Mouse (Mus musculus): ENCODE data around the gene Hnrnpdl. TPM values are rescaled to one million over a fixed set of nuclear protein-coding genes. Genes with fewer than 3 reads are reported as not detected.

Gene Hnrnpdl
- total and polyA plus RNA-seq, 2 experiments from 2014 or later: 207 to 236 TPM

DNA sequence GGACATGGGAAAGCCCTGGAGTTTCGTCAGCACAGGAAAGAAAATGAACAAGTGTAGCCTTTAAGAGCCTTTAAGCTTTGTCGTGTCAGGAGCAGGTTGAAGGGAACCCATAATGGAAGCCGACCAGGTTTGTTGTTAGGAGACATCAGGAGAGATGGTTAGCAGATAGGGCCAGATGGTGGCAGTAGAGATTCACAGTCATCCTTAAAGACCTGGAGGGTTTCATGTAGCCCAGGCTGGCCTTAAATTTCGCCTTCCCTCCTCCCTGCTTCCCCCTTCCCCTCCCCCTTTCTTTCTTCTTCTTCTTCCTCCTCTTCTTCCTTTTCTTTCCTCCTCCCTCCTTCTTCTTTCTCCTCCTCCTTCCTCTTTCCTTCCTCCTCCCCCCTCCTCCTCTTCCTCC, 35.1 kb upstream of the Hnrnpdl start:
- H3K4me2 ChIP-seq (ENCODE audit: low read depth): no peak overlapping the region
- peaks cover 8% of the 10 kb centered on the region; the same call in 1 of the 2 replicates for H3K36me3 ChIP-seq (ENCODE audit: insufficient read depth)
- no peak overlapping the region for H3K27ac ChIP-seq (ENCODE audit: low read depth, low read length)
- H3K4me3 ChIP-seq (ENCODE audit: low read depth, low read length): no peak overlapping the region
- no peaks in the 10 kb centered on the region for H3K4me1 ChIP-seq (ENCODE audit: insufficient read depth)
- no peaks in the 10 kb centered on the region for H3K9me3 ChIP-seq (ENCODE audit: low read length)
- DNase-seq (peak; percentile 62), ATAC-seq (no peak)
- H3K9ac ChIP-seq: no peak overlapping the region
- peak; percentile 64 for TF ChIP-seq CTCF (IDR thresholded peaks at IDR 0.05; ENCODE audit: low read depth)
- no peaks in the 10 kb centered on the region for H3K27me3 ChIP-seq (ENCODE audit: insufficient read depth, low read length)
- 55% methylated on average over 4 of the region's 4 CpGs for WGBS

DNA sequence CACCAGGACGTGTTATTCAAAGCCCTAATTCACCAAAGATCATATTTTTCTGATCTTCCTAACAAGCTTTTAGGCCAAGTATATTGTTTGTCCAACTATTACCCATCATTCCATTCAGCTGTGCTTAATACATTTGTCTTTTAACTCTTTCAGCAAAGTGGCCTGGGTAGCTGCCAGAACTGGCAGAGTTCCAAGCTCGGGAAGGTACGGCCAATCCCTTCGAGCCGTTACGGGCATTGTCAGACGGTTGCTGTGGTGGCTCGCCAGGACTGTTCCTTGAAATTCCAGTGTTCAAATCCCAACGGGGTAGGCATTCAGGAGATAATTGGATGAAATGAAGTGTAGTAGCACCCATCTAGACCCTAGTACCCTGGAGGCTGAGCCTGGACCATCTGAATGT, 33.1 kb upstream of the Hnrnpdl start:
- peaks cover 25% of the 10 kb centered on the region for H3K36me3 ChIP-seq (ENCODE audit: insufficient read depth)
- WGBS: 22% methylated on average over 9 of the region's 9 CpGs
- H3K9me3 ChIP-seq (ENCODE audit: low read length): no peaks in the 10 kb centered on the region
- H3K4me2 ChIP-seq (ENCODE audit: low read depth): no peak overlapping the region
- no peak overlapping the region for H3K27ac ChIP-seq (ENCODE audit: low read depth, low read length)
- no peak overlapping the region for H3K4me3 ChIP-seq (ENCODE audit: low read depth, low read length)
- no peak overlapping the region for H3K9ac ChIP-seq
- DNase-seq: no peak
- H3K27me3 ChIP-seq (ENCODE audit: insufficient read depth, low read length): no peaks in the 10 kb centered on the region
- no peak for ATAC-seq
- no peaks in the 10 kb centered on the region for H3K4me1 ChIP-seq (ENCODE audit: insufficient read depth)
- no peak for TF ChIP-seq CTCF (IDR thresholded peaks at IDR 0.05; ENCODE audit: low read depth)

DNA sequence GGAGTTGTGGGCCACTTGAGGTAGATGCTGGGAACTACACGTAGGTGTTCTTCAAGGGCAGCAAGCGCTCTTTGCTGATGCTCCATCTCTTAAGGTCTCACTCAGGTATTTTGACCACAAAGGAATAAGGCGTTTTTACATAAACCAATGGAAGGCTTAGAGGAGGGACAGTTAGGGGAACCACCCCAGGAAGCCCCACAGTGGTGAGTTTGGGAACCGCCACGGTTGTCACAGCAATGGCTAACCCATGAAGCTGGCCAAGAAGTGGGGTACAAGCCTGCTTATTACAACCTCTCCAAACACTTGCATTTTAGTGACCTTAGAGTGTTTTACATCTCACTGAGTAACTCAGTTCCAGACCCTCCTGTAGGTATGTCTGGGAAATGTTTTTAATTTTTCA, 32.1 kb upstream of the Hnrnpdl start:
- Histone ChIP-seq H3K36me3 (ENCODE audit: insufficient read depth) (peaks cover 26% of the 10 kb centered on the region), H3K27ac (ENCODE audit: low read depth, low read length) (no peak overlapping the region), H3K4me1 (ENCODE audit: insufficient read depth) (no peaks in the 10 kb centered on the region), H3K27me3 (ENCODE audit: insufficient read depth, low read length) (no peaks in the 10 kb centered on the region), H3K9ac (no peak overlapping the region), H3K9me3 (ENCODE audit: low read length) (no peaks in the 10 kb centered on the region), H3K4me3 (ENCODE audit: low read depth, low read length) (no peak overlapping the region), H3K4me2 (ENCODE audit: low read depth) (no peak overlapping the region)
- ATAC-seq (no peak), DNase-seq (no peak)
- no peak for TF ChIP-seq CTCF (IDR thresholded peaks at IDR 0.05; ENCODE audit: low read depth)
- 94% methylated on average over 5 of the region's 5 CpGs for WGBS

DNA sequence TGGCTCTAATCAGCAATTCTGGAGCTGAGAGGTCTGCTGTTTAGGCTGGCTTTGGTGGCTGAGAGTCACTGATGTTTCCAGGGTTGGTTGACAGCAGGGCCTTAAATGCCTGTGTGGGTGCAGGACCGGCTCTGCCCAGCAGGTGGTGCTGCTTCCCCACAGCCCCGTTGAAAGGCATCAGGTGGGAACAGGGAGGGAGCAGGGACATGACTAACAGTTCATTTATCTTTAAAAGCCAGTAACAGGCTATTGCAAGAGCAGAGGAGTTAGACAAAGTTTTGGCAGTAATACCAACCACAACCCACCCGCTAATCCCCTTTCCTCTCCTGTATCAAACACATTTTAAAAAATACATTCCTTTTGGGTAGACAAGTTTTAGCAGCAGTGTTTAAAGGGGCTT, 30.8 kb upstream of the Hnrnpdl start:
- peak; percentile 88 for ATAC-seq
- Histone ChIP-seq H3K4me1 (ENCODE audit: insufficient read depth) (no peaks in the 10 kb centered on the region), H3K4me2 (ENCODE audit: low read depth) (no peak overlapping the region), H3K9me3 (ENCODE audit: low read length) (no peaks in the 10 kb centered on the region), H3K27ac (ENCODE audit: low read depth, low read length) (no peak overlapping the region), H3K9ac (no peak overlapping the region), H3K27me3 (ENCODE audit: insufficient read depth, low read length) (no peaks in the 10 kb centered on the region), H3K4me3 (ENCODE audit: low read depth, low read length) (no peak overlapping the region), H3K36me3 (ENCODE audit: insufficient read depth) (peaks cover 34% of the 10 kb centered on the region)
- TF ChIP-seq CTCF (IDR thresholded peaks at IDR 0.05; ENCODE audit: low read depth): peak; percentile 99
- WGBS: 21% methylated on average over 3 of the region's 3 CpGs
- peak; percentile 91 for DNase-seq

DNA sequence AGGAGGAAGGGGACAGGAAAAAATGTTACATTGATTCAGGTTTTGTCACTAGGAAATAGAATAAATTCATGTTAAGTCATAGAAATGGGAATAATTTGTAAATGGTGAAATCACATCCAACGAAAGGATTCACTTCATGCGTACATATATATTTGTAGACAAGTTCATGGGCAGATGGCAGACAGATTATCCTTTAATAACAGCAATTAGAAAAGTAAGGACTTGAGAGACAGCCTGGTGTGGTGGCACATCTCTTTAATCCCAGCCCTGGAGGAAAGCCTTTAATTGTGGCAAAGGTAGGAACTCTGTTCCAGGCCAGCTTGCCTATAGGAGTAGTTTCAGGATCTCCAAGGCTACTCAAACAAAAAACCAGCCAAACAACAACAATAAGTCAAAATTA, 30.1 kb upstream of the Hnrnpdl start:
- WGBS: 94% methylated on average over 2 of the region's 2 CpGs
- ATAC-seq: no peak

DNA sequence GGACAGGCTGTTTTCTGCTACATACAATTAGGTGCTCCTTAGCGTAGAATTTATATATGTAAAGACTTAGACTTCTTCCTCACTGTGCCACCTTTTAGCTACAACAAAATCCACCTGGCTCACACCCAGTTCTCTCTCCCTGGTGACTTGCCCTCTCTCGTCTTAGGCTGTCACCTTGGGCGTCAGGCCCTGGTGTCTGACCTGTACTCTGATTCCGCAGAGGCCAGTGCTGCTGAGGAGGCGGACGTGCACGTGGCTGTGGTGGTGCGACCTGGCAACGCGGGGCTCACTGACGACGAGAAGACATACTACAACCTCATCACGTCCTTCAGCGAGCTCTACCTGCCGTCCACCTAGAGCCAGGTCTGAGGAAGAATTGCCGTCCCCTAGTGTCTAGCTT, 28.1 kb upstream of the Hnrnpdl start:
- no peaks in the 10 kb centered on the region for H3K4me1 ChIP-seq (ENCODE audit: insufficient read depth)
- no peaks in the 10 kb centered on the region for H3K27me3 ChIP-seq (ENCODE audit: insufficient read depth, low read length)
- H3K4me2 ChIP-seq (ENCODE audit: low read depth): no peak overlapping the region
- no peak overlapping the region for H3K9ac ChIP-seq
- no peaks in the 10 kb centered on the region for H3K9me3 ChIP-seq (ENCODE audit: low read length)
- 92% methylated on average over 16 of the region's 16 CpGs for WGBS
- no peak overlapping the region for H3K4me3 ChIP-seq (ENCODE audit: low read depth, low read length)
- DNase-seq (no peak), ATAC-seq (no peak)
- no peak for TF ChIP-seq CTCF (IDR thresholded peaks at IDR 0.05; ENCODE audit: low read depth)
- H3K36me3 ChIP-seq (ENCODE audit: insufficient read depth): peaks cover 46% of the 10 kb centered on the region
- no peak overlapping the region for H3K27ac ChIP-seq (ENCODE audit: low read depth, low read length)

More for the DNA sequence above, 30.1 kb upstream of the Hnrnpdl start:
- no peaks in the 10 kb centered on the region for H3K4me1 ChIP-seq (ENCODE audit: insufficient read depth)
- H3K4me2 ChIP-seq (ENCODE audit: low read depth): no peak overlapping the region
- H3K9ac ChIP-seq: no peak overlapping the region
- no peak for TF ChIP-seq CTCF (IDR thresholded peaks at IDR 0.05; ENCODE audit: low read depth)
- H3K9me3 ChIP-seq (ENCODE audit: low read length): no peaks in the 10 kb centered on the region
- H3K36me3 ChIP-seq (ENCODE audit: insufficient read depth): peaks cover 41% of the 10 kb centered on the region
- no peak overlapping the region for H3K4me3 ChIP-seq (ENCODE audit: low read depth, low read length)
- H3K27me3 ChIP-seq (ENCODE audit: insufficient read depth, low read length): no peaks in the 10 kb centered on the region
- H3K27ac ChIP-seq (ENCODE audit: low read depth, low read length): no peak overlapping the region
- DNase-seq: no peak

DNA sequence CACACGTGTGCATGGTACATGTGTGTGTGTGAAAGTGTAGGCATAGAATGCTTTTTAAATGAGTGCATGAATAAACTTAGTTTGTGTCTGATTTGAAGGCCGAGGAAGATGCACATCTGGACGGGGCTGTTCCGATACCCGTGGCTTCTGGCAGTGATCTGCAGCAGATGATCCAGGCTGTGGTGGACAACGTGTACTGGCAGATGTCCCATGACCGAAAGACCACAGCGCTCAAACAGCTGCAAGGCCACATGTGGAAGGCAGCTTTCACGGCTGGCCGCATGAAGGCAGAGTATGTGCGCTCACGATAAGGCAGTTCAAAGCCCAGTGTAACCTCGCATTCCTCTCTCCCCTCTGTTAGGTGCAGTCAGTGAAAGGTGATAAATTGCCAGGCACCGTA, 21.4 kb upstream of the Hnrnpdl start:
- no peak for DNase-seq
- 95% methylated on average over 14 of the region's 14 CpGs for WGBS
- no peak for ATAC-seq
- no peak overlapping the region for H3K4me3 ChIP-seq (ENCODE audit: low read depth, low read length)
- no peak for TF ChIP-seq CTCF (IDR thresholded peaks at IDR 0.05; ENCODE audit: low read depth)
- H3K4me2 ChIP-seq (ENCODE audit: low read depth): no peak overlapping the region
- H3K27ac ChIP-seq (ENCODE audit: low read depth, low read length): no peak overlapping the region
- H3K27me3 ChIP-seq (ENCODE audit: insufficient read depth, low read length): no peaks in the 10 kb centered on the region
- peaks cover 60% of the 10 kb centered on the region for H3K36me3 ChIP-seq (ENCODE audit: insufficient read depth)
- H3K9ac ChIP-seq: no peak overlapping the region
- no peaks in the 10 kb centered on the region for H3K9me3 ChIP-seq (ENCODE audit: low read length)
- H3K4me1 ChIP-seq (ENCODE audit: insufficient read depth): peaks cover 4% of the 10 kb centered on the region; the same call in 1 of the 2 replicates

All from forebrain, postnatal 0 days (tissue).